Mouse (Mus musculus) hindbrain, embryonic 10.5 days (tissue): ENCODE measurements at regions not wholly inside any gene's neighbourhood (a gene's known extent, or its start where the extent isn't known, plus 50 kb on each side); places are given as distances from the start of the nearest gene placed in this dataset.

ENCODE experiments used
- DNase-seq: peaks from one replicate; pipeline ENCODE4 v3.0.0-alpha.2; 2017; ENCODE audit warnings: low spot score
- H3K27ac ChIP-seq: fragments of 300-500 bp; sonication (generic); 2 replicates; pipeline ENCODE4 v1.5.1; 2016; ENCODE audit warnings: mild to moderate bottlenecking, moderate library complexity
- H3K27me3 ChIP-seq: fragments of 300-500 bp; sonication (generic); 2 replicates; pipeline ENCODE4 v1.6.1; 2016; ENCODE audit warnings: mild to moderate bottlenecking; ENCODE audit not compliant: poor library complexity, insufficient read depth, severe bottlenecking
- H3K36me3 ChIP-seq: fragments of 300-500 bp; sonication (generic); 2 replicates; pipeline ENCODE4 v1.6.1; 2016; ENCODE audit warnings: mild to moderate bottlenecking, moderate library complexity
- H3K4me1 ChIP-seq: fragments of 300-500 bp; sonication (generic); replicated peaks from 2 replicates; pipeline ENCODE4 v1.6.1; 2016; ENCODE audit warnings: mild to moderate bottlenecking
- H3K4me3 ChIP-seq: fragments of 300-500 bp; sonication (generic); 2 replicates; pipeline ENCODE4 v1.5.1; 2016; ENCODE audit warnings: mild to moderate bottlenecking, moderate library complexity
- H3K9me3 ChIP-seq: fragments of 300-500 bp; sonication (generic); 2 replicates; pipeline ENCODE4 v1.6.1; 2016; ENCODE audit warnings: mild to moderate bottlenecking, moderate library complexity
- WGBS: fragments of 180-500 bp; shearing (Covaris S2); methylation state at CpG from one replicate; pipeline ENCODE4 v1.1.7; 2016; 5-methylcytosine and 5-hydroxymethylcytosine counted together

GRCm38 (mm10) chr8:35204971-35205370 lies 560.6 kb upstream of the Gm19410 start:
- WGBS, result 62% methylated on average over 15 of the region's 15 CpGs

GRCm38 (mm10) chr8:35205536-35205935 lies 560.1 kb upstream of the Gm19410 start:
- peaks cover 33% of the 10 kb centered on the region for H3K4me1 ChIP-seq
- H3K36me3 ChIP-seq, result no peaks in the 10 kb centered on the region
- no peak overlapping the region for H3K4me3 ChIP-seq
- 15% methylated on average over 8 of the region's 8 CpGs for WGBS
- H3K9me3 ChIP-seq, result no peaks in the 10 kb centered on the region
- H3K27me3 ChIP-seq, result no peaks in the 10 kb centered on the region
- peak overlapping the region; percentile 35 for H3K27ac ChIP-seq
- DNase-seq, result peak; percentile 70

More at GRCm38 (mm10) chr8:35204971-35205370, 560.6 kb upstream of the Gm19410 start:
- Histone ChIP-seq H3K9me3 (no peaks in the 10 kb centered on the region), H3K27me3 (no peaks in the 10 kb centered on the region), H3K27ac (0 out of 2 replicates have a peak overlapping the region, but pooled peaks have one; percentile 35), H3K4me3 (no peak overlapping the region), H3K4me1 (peaks cover 33% of the 10 kb centered on the region), H3K36me3 (no peaks in the 10 kb centered on the region)
- DNase-seq, result no peak

GRCm38 (mm10) chr8:35206271-35206670 lies 559.3 kb upstream of the Gm19410 start:
- Histone ChIP-seq H3K27ac (peak overlapping the region; percentile 35; the same call in 1 of the 2 replicates), H3K27me3 (no peaks in the 10 kb centered on the region), H3K9me3 (no peaks in the 10 kb centered on the region), H3K36me3 (no peaks in the 10 kb centered on the region), H3K4me3 (no peak overlapping the region), H3K4me1 (peaks cover 29% of the 10 kb centered on the region)
- DNase-seq, result no peak
- WGBS, result 65% methylated on average over 6 of the region's 6 CpGs

- Histone ChIP-seq H3K9me3 (no peaks in the 10 kb centered on the region), H3K4me1 (peaks cover 42% of the 10 kb centered on the region), H3K4me3 (no peak overlapping the region), H3K27ac (peak overlapping the region; percentile 59), H3K36me3 (no peaks in the 10 kb centered on the region), H3K27me3 (no peaks in the 10 kb centered on the region)
- DNase-seq, result no peak
- WGBS, result 79% methylated on average over 5 of the region's 5 CpGs
Measured at GRCm38 (mm10) chr8:35208357-35208756, 557.2 kb upstream of the Gm19410 start.

GRCm38 (mm10) chr8:35211506-35212452 lies 553.8 kb upstream of the Gm19410 start:
- no peak overlapping the region for H3K4me3 ChIP-seq
- DNase-seq, result peak; percentile 41
- H3K9me3 ChIP-seq, result no peaks in the 10 kb centered on the region
- H3K4me1 ChIP-seq, result peaks cover 24% of the 10 kb centered on the region
- WGBS, result 51% methylated on average over 10 of the region's 10 CpGs
- no peaks in the 10 kb centered on the region for H3K36me3 ChIP-seq
- H3K27ac ChIP-seq, result peak overlapping the region; percentile 42; the same call in 1 of the 2 replicates
- H3K27me3 ChIP-seq, result no peaks in the 10 kb centered on the region

GRCm38 (mm10) chr8:35213515-35213914 lies 552.1 kb upstream of the Gm19410 start:
- no peaks in the 10 kb centered on the region for H3K36me3 ChIP-seq
- 86% methylated on average over 3 of the region's 3 CpGs for WGBS
- H3K27me3 ChIP-seq, result no peaks in the 10 kb centered on the region
- no peak for DNase-seq
- H3K4me3 ChIP-seq, result no peak overlapping the region
- peaks cover 27% of the 10 kb centered on the region for H3K4me1 ChIP-seq
- no peak overlapping the region for H3K27ac ChIP-seq
- H3K9me3 ChIP-seq, result no peaks in the 10 kb centered on the region

- no peaks in the 10 kb centered on the region for H3K36me3 ChIP-seq
- H3K4me3 ChIP-seq, result no peak overlapping the region
- H3K27ac ChIP-seq, result no peak overlapping the region
- no peak for DNase-seq
- 75% methylated on average over 11 of the region's 11 CpGs for WGBS
- no peaks in the 10 kb centered on the region for H3K9me3 ChIP-seq
- no peaks in the 10 kb centered on the region for H3K27me3 ChIP-seq
- peaks cover 15% of the 10 kb centered on the region for H3K4me1 ChIP-seq
Measured at GRCm38 (mm10) chr8:35217604-35218003, 548.0 kb upstream of the Gm19410 start.

GRCm38 (mm10) chr8:35218327-35218726 lies 547.3 kb upstream of the Gm19410 start:
- Histone ChIP-seq H3K27ac (no peak overlapping the region), H3K4me3 (no peak overlapping the region), H3K9me3 (no peaks in the 10 kb centered on the region), H3K27me3 (no peaks in the 10 kb centered on the region), H3K4me1 (peaks cover 11% of the 10 kb centered on the region), H3K36me3 (no peaks in the 10 kb centered on the region)
- DNase-seq, result no peak
- 78% methylated on average over 4 of the region's 4 CpGs for WGBS

- no peaks in the 10 kb centered on the region for H3K27me3 ChIP-seq
- 86% methylated on average over 18 of the region's 18 CpGs for WGBS
- no peaks in the 10 kb centered on the region for H3K36me3 ChIP-seq
- no peak overlapping the region for H3K27ac ChIP-seq
- DNase-seq, result no peak
- no peak overlapping the region for H3K4me3 ChIP-seq
- no peaks in the 10 kb centered on the region for H3K4me1 ChIP-seq
- no peaks in the 10 kb centered on the region for H3K9me3 ChIP-seq
Measured at GRCm38 (mm10) chr8:35224053-35224924, 541.3 kb upstream of the Gm19410 start.

- Histone ChIP-seq H3K4me1 (no peaks in the 10 kb centered on the region), H3K4me3 (no peak overlapping the region), H3K27me3 (no peaks in the 10 kb centered on the region), H3K36me3 (no peaks in the 10 kb centered on the region), H3K9me3 (no peaks in the 10 kb centered on the region), H3K27ac (no peak overlapping the region)
- DNase-seq, result no peak
- WGBS, result 86% methylated on average over 7 of the region's 7 CpGs
Measured at GRCm38 (mm10) chr8:35224925-35225244, 540.7 kb upstream of the Gm19410 start.

- H3K4me1 ChIP-seq, result no peaks in the 10 kb centered on the region
- H3K27ac ChIP-seq, result no peak overlapping the region
- no peaks in the 10 kb centered on the region for H3K36me3 ChIP-seq
- H3K27me3 ChIP-seq, result no peaks in the 10 kb centered on the region
- WGBS, result 63% methylated on average over 7 of the region's 7 CpGs
- no peak overlapping the region for H3K4me3 ChIP-seq
- DNase-seq, result no peak
- H3K9me3 ChIP-seq, result no peaks in the 10 kb centered on the region
Measured at GRCm38 (mm10) chr8:35227079-35227478, 538.5 kb upstream of the Gm19410 start.

- Histone ChIP-seq H3K36me3 (no peaks in the 10 kb centered on the region), H3K4me3 (no peak overlapping the region), H3K27ac (no peak overlapping the region), H3K9me3 (no peaks in the 10 kb centered on the region), H3K4me1 (peaks cover 3% of the 10 kb centered on the region; the same call in 1 of the 2 replicates), H3K27me3 (no peaks in the 10 kb centered on the region)
- no peak for DNase-seq
- WGBS, result 81% methylated on average over 7 of the region's 7 CpGs
Measured at GRCm38 (mm10) chr8:35228449-35228848, 537.1 kb upstream of the Gm19410 start.
